Mouse (Mus musculus) heart, adult 2 months (tissue): ENCODE measurements around the gene S100a2. TPM values are rescaled to one million over a fixed set of nuclear protein-coding genes. Genes with fewer than 3 reads are reported as not detected.

Experiments used
- DNase-seq, 2 experiments: peaks; one replicate each; pipeline ENCODE4 v3.0.0; 2021
- H3K27ac ChIP-seq: fragments of 200-600 bp; 2 replicates; pipeline ENCODE4 v1.8.1; 2022
- H3K27me3 ChIP-seq: fragments of 200-500 bp; 2 replicates; pipeline ENCODE4 v1.6.1; 2012; ENCODE audit warnings: mild to moderate bottlenecking, low read length, inconsistent platforms, mixed read lengths; ENCODE audit not compliant: control insufficient read depth, insufficient read depth
- H3K36me3 ChIP-seq: fragments of 200-500 bp; 2 replicates; pipeline ENCODE4 v1.6.1; 2012; ENCODE audit warnings: low read length, inconsistent platforms; ENCODE audit not compliant: control insufficient read depth, insufficient read depth
- H3K4me1 ChIP-seq: fragments of 200-500 bp; 2 replicates; pipeline ENCODE4 v1.6.1; 2011; ENCODE audit warnings: low read length; ENCODE audit not compliant: control insufficient read depth, insufficient read depth
- H3K4me3 ChIP-seq: fragments of 200-600 bp; 2 replicates; pipeline ENCODE4 v1.8.1; 2022
- H3K79me2 ChIP-seq: fragments of 200-500 bp; replicated peaks from 2 replicates; pipeline ENCODE4 v1.6.1; 2012; ENCODE audit warnings: mild to moderate bottlenecking, inconsistent platforms, low read length, moderate library complexity, mixed read lengths; ENCODE audit not compliant: control insufficient read depth, insufficient read depth
- H3K9ac ChIP-seq: fragments of 200-500 bp; 2 replicates; pipeline ENCODE4 v1.6.1; 2012; ENCODE audit warnings: low read depth, mild to moderate bottlenecking, control low read depth, inconsistent platforms, low read length, mixed read lengths
- CTCF ChIP-seq: fragments of 200-600 bp; IDR thresholded peaks from 2 replicates; pipeline ENCODE4 v1.8.1; 2022; ENCODE audit warnings: antibody characterized with exemption, mild to moderate bottlenecking, moderate library complexity
- EP300 ChIP-seq: fragments of 200-500 bp; IDR thresholded peaks from 2 replicates; pipeline ENCODE4 v1.6.1; 2011; ENCODE audit warnings: low read depth, low read length, control low read depth; ENCODE audit not compliant: insufficient read depth
- POLR2A ChIP-seq: fragments of 200-500 bp; IDR thresholded peaks from 2 replicates; pipeline ENCODE4 v1.6.1; 2011; ENCODE audit warnings: mild to moderate bottlenecking, low read depth, low read length, control low read depth; ENCODE audit not compliant: insufficient read depth
- WGBS: fragments of 180-500 bp; shearing (Covaris S2); methylation state at CpG from one replicate; pipeline ENCODE4 v1.1.7; 2018; 5-methylcytosine and 5-hydroxymethylcytosine counted together
- intact Hi-C: fragments of 180-260 bp; cut with DNase I; formaldehyde crosslinking; loops from one replicate; pipeline ENCODE4 v1.15.1; 2025
- polyA plus RNA-seq: library from polyadenylated mRNA; depleted of rRNA; stranded (reverse); fragments of >200 nt; gene quantifications from 2 replicates; pipeline ENCODE4 v1.2.3, GENCODE M21; 2012
- total RNA-seq, 2 experiments: library from RNA; stranded (reverse); gene quantifications; 2 replicates each; pipeline ENCODE4 v1.2.3; 2021

The S100a2 gene
- total and polyA plus RNA-seq, 3 experiments, result not detected

GRCm38 (mm10) chr3:90587361-90588101 is 2.5 kb upstream of the S100a2 start:
- Histone ChIP-seq H3K4me1 (peaks cover 11% of the 10 kb centered on the region), H3K4me3 (no peak overlapping the region), H3K79me2 (no peaks in the 10 kb centered on the region), H3K27me3 (no peaks in the 10 kb centered on the region), H3K9ac (no peak overlapping the region), H3K36me3 (no peaks in the 10 kb centered on the region), H3K27ac (peak overlapping the region; percentile 81)
- intact Hi-C loops, result loop anchor here (5.0 kb wide), 2 partner anchors 65 to 95 kb away; partner anchors contain the start of genes S100a7a and Snapin
- WGBS, result 71% methylated on average over 14 of the region's 14 CpGs
- peak in 1 of 2 experiments; percentile 62 for DNase-seq
- TF ChIP-seq POLR2A (no peak), CTCF (no peak), EP300 (no peak)

- intact Hi-C loops, result loop anchor here (5.0 kb wide), 2 partner anchors 63 to 97 kb away; partner anchors contain the start of genes S100a7a and Snapin
- H3K27me3 ChIP-seq, result no peaks in the 10 kb centered on the region
- no peaks in the 10 kb centered on the region for H3K36me3 ChIP-seq
- H3K4me3 ChIP-seq, result no peak overlapping the region
- no peak for DNase-seq
- peaks cover 9% of the 10 kb centered on the region for H3K4me1 ChIP-seq
- H3K79me2 ChIP-seq, result no peaks in the 10 kb centered on the region
- no peak overlapping the region for H3K9ac ChIP-seq
- TF ChIP-seq POLR2A, result no peak
- no peak for TF ChIP-seq CTCF
- no peak for TF ChIP-seq EP300
- 50% methylated on average over 6 of the region's 6 CpGs for WGBS
- H3K27ac ChIP-seq, result no peak overlapping the region
Observed at GRCm38 (mm10) chr3:90589390-90589789, 657 bp upstream of the S100a2 start.

GRCm38 (mm10) chr3:90594466-90594865 is 4.4 kb downstream of the S100a2 start:
- H3K36me3 ChIP-seq, result no peaks in the 10 kb centered on the region
- no peak overlapping the region for H3K27ac ChIP-seq
- H3K9ac ChIP-seq, result no peak overlapping the region
- no peak overlapping the region for H3K4me3 ChIP-seq
- no peak for DNase-seq
- H3K27me3 ChIP-seq, result no peaks in the 10 kb centered on the region
- WGBS, result 81% methylated on average over 1 of the region's 1 CpGs
- intact Hi-C loops, result no loop called here
- H3K79me2 ChIP-seq, result no peaks in the 10 kb centered on the region
- TF ChIP-seq CTCF, result no peak
- no peak for TF ChIP-seq POLR2A
- peaks cover 4% of the 10 kb centered on the region; the same call in 1 of the 2 replicates for H3K4me1 ChIP-seq

- TF ChIP-seq POLR2A (no peak), EP300 (no peak), CTCF (no peak)
Observed at GRCm38 (mm10) chr3:90595556-90595955, 5.5 kb downstream of the S100a2 start.

GRCm38 (mm10) chr3:90596810-90597209 is 6.8 kb downstream of the S100a2 start:
- Histone ChIP-seq H3K79me2 (no peaks in the 10 kb centered on the region), H3K27me3 (no peaks in the 10 kb centered on the region), H3K4me1 (peaks cover 8% of the 10 kb centered on the region), H3K4me3 (no peak overlapping the region), H3K27ac (no peak overlapping the region), H3K36me3 (no peaks in the 10 kb centered on the region), H3K9ac (no peak overlapping the region)
- no peak for TF ChIP-seq EP300
- no peak for TF ChIP-seq POLR2A
- TF ChIP-seq CTCF, result no peak
- intact Hi-C loops, result no loop called here
- no peak for DNase-seq
- 58% methylated on average over 6 of the region's 6 CpGs for WGBS

More at GRCm38 (mm10) chr3:90595556-90595955, 5.5 kb downstream of the S100a2 start:
- H3K4me1 ChIP-seq, result peaks cover 7% of the 10 kb centered on the region
- H3K79me2 ChIP-seq, result no peaks in the 10 kb centered on the region
- H3K36me3 ChIP-seq, result no peaks in the 10 kb centered on the region
- no peaks in the 10 kb centered on the region for H3K27me3 ChIP-seq
- H3K9ac ChIP-seq, result no peak overlapping the region
- no peak for DNase-seq
- no peak overlapping the region for H3K27ac ChIP-seq
- intact Hi-C loops, result no loop called here
- no peak overlapping the region for H3K4me3 ChIP-seq
- WGBS, result 76% methylated on average over 5 of the region's 5 CpGs

- H3K4me1 ChIP-seq, result peaks cover 8% of the 10 kb centered on the region
- TF ChIP-seq CTCF (no peak), POLR2A (no peak), EP300 (no peak)
- no peak overlapping the region for H3K9ac ChIP-seq
- no peaks in the 10 kb centered on the region for H3K79me2 ChIP-seq
- intact Hi-C loops, result no loop called here
- no peak for DNase-seq
- no peaks in the 10 kb centered on the region for H3K36me3 ChIP-seq
- H3K27me3 ChIP-seq, result no peaks in the 10 kb centered on the region
- H3K4me3 ChIP-seq, result no peak overlapping the region
- 60% methylated on average over 6 of the region's 6 CpGs for WGBS
- H3K27ac ChIP-seq, result no peak overlapping the region
Observed at GRCm38 (mm10) chr3:90597736-90598135, 7.7 kb downstream of the S100a2 start.
